Mouse (Mus musculus): Measurements from ENCODE around the gene Tpst1. TPM values are rescaled to one million over a fixed set of nuclear protein-coding genes. Genes with fewer than 3 reads are reported as not detected.

Gene Tpst1
- polyA plus RNA-seq, 1 experiment from 2014 or later = 59.0 TPM

DNA sequence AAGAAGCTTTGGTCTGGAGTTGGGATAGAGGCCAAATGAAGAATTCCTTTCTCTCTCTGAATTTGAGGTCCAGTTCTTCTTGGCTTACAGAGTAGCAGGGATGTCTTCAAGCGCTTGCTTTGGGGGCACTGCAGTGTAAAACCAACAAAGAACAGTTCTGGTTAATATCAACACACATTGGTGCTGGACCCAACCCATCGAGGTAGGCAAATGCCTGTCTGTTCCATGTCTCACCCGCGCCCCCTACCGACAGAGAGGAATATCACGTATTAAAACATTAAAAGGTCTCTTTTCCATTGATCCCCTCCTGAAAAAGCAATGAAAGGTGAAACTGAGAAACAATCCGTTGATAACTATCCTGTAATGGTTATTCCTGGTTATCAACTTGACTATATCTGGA lies 90.5 kb downstream of the Tpst1 start:
- H3K4me1 ChIP-seq (replicated peaks) = no peaks in the 10 kb centered on the region
- no peak overlapping the region for H3K4me3 ChIP-seq
- no peak overlapping the region for H3K27ac ChIP-seq (replicated peaks)
- H3K4me2 ChIP-seq = no peak overlapping the region
- ATAC-seq (ENCODE audit: low read depth) = no peak
- no peaks in the 10 kb centered on the region for H3K36me3 ChIP-seq
- H3K27me3 ChIP-seq = no peaks in the 10 kb centered on the region
- H3K9ac ChIP-seq = no peak overlapping the region
- no peaks in the 10 kb centered on the region for H3K9me3 ChIP-seq
- WGBS = 7% methylated on average over 7 of the region's 7 CpGs

DNA sequence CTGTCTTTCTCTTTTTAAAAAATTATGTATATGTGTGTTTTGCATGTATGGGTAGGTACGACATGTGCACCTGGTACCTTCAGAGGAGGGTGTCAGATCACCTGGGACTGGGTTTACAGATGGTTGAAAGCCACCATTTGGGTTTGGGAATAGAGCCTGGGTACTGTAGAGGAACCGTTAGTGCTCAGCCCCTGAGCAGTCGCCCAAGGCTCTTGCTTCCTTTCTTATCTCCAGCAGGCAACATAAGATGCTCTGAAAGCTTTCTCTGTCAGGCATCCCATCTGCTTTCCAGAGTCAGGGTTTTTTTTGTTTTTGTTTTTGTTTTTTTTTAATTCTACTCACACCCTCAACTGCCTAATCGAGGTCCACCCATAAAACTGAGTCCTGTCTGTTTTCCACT lies 92.1 kb downstream of the Tpst1 start:
- Histone ChIP-seq H3K9ac (no peak overlapping the region), H3K27me3 (no peaks in the 10 kb centered on the region), H3K4me2 (no peak overlapping the region), H3K36me3 (no peaks in the 10 kb centered on the region), H3K4me3 (no peak overlapping the region), H3K4me1 (replicated peaks) (no peaks in the 10 kb centered on the region), H3K9me3 (no peaks in the 10 kb centered on the region), H3K27ac (replicated peaks) (no peak overlapping the region)
- ATAC-seq (ENCODE audit: low read depth) = no peak
- WGBS = 69% methylated on average over 4 of the region's 4 CpGs

DNA sequence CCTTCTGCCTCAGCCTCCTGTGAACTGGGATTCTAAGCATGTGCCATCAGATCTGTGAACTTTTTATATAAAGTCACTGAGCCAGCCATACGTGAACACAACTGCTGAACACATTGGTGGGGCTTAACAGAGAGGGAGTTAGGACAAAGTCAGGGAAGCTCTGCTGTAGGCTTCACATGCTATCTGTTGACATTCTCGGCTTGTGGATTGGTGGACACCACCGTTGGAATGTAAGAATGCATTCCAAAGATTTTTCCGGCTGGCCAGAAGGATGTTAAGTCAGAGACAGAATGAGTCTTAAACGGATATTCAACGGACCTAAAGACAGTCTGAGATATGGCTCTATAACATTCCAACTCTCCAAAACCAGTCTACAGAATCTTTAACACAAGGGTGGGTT lies 96.0 kb downstream of the Tpst1 start:
- H3K36me3 ChIP-seq = no peaks in the 10 kb centered on the region
- 72% methylated on average over 6 of the region's 6 CpGs for WGBS
- H3K9ac ChIP-seq = no peak overlapping the region
- peaks cover 24% of the 10 kb centered on the region for H3K4me1 ChIP-seq (replicated peaks)
- no peaks in the 10 kb centered on the region for H3K9me3 ChIP-seq
- H3K4me2 ChIP-seq = no peak overlapping the region
- ATAC-seq (ENCODE audit: low read depth) = no peak
- H3K27me3 ChIP-seq = no peaks in the 10 kb centered on the region
- H3K4me3 ChIP-seq = no peak overlapping the region
- H3K27ac ChIP-seq (replicated peaks) = no peak overlapping the region

DNA sequence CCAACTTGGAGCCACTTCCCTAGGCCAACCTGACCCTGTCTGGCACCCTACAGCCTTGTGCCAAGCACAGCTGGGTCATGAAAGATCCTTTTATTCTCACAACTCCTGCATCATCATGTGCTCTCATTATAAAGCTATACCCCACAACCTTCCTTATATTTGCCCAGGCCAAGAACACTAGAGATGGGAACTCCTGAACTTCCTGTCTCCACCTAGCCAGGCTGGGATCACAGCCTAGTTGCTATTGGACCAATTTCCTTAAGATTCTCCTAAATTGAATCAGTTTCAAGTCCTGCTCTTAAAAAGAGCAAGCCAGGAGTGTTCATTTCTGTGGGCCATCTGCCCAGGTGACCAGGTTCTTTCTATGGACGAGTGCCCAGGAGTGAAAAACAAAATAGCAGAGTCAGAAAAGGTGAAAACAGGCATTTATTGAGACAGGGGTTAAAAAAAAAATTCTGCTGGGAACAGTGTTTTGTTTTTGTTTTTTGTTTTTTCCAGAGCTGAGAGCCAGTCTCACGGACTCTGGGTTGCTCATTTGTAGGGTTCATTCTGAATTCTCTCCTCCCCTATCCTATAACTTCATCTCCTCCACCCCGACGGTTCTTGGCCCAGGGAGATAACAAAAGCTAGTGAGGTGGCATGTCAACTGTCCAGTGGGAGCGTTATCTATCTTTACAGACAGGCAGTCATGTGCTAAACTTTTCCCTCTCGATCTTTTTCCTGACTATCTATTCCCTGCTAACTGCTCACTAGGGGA lies 97.7 kb downstream of the Tpst1 start:
- no peak for ATAC-seq (ENCODE audit: low read depth)
- Histone ChIP-seq H3K4me1 (replicated peaks) (peaks cover 24% of the 10 kb centered on the region), H3K9ac (peak overlapping the region; percentile 89), H3K4me2 (peak overlapping the region; percentile 79), H3K27ac (replicated peaks) (peak overlapping the region; percentile 85), H3K9me3 (no peaks in the 10 kb centered on the region), H3K4me3 (peak overlapping the region; percentile 89), H3K36me3 (no peaks in the 10 kb centered on the region), H3K27me3 (no peaks in the 10 kb centered on the region)
- 13% methylated on average over 6 of the region's 6 CpGs for WGBS

DNA sequence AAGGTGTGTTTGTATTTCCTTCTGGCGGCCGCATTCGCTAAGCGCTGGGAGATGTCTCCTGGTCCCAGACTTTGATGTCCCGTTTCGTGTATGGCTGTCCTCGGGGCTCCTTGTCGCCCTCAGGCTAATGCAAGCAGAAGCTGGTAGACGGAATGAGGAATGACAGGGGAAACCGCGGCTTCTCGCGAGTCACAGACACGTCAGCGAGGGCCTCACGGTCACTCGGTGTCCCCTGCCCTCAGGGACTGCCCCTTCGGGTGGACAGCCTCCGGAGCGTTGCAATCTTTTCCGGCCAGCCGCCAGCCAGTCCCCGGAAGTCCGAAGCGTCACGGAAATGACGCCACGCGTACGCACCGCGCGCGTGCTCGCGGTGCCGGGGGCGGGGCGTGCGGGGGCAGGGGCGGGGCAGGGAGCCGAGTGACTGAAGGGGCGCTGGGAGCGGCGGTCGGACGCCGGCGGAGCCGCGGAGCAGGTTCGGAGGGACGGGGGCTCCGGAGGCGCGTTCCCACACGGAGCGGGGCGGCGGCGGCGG lies 98.4 kb downstream of the Tpst1 start, which contains the start of gene Rabgef1:
TSS of gene Rabgef1 (plus strand) at position 376 of the 532 bp plus-strand sequence.
- Histone ChIP-seq H3K27ac (replicated peaks) (peak within 1 kb of the TSS; percentile 85), H3K4me2 (peak within 1 kb of the TSS; percentile 79), H3K9me3 (no peaks in the 10 kb centered on the region), H3K4me3 (peak within 1 kb of the TSS; percentile 89), H3K27me3 (no peaks in the 10 kb centered on the region), H3K36me3 (no peaks in the 10 kb centered on the region), H3K9ac (peak within 1 kb of the TSS; percentile 89), H3K4me1 (replicated peaks) (peaks cover 24% of the 10 kb centered on the region)
- ATAC-seq (ENCODE audit: low read depth) = peak; percentile 93
- WGBS = under 1% methylated on average over 41 of the region's 62 CpGs

DNA sequence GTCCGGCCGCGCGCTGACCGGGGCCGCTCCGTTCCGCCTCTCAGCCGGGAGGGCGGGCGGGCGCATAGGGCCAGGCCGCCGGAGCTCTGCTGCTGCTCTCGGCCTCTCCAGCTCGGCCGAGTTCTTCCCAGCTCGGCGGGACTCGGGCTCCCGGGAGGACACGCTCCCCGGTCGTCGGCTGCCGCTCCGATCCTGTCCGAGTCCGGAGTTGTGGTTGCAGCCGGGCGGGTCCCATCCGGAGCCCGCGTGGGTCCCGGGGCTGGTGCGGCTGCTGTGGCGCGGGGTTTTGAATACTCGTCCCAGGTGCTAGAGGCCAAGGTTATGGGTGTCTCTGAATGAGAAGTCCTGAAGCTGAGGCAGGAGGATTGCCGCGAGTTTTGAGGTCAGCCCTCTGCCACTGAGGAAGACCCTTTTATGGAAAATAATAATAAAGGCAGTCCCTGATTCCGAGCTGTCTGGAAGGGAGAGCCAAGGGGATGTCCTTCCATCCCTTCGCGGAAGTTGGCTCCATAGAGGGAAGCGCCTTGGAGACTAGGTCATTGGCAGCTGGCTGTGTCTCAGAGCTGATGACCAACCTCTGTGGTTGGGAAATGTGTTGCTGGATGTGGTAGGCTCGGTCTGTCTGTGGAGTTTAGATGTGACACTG lies 99.0 kb downstream of the Tpst1 start:
- Histone ChIP-seq H3K36me3 (no peaks in the 10 kb centered on the region), H3K4me1 (replicated peaks) (peaks cover 24% of the 10 kb centered on the region), H3K9ac (peak overlapping the region; percentile 89), H3K27ac (replicated peaks) (peak overlapping the region; percentile 85), H3K9me3 (no peaks in the 10 kb centered on the region), H3K4me3 (peak overlapping the region; percentile 89), H3K27me3 (no peaks in the 10 kb centered on the region), H3K4me2 (peak overlapping the region; percentile 79)
- WGBS = 2% methylated on average over 38 of the region's 46 CpGs
- peak; percentile 81 for ATAC-seq (ENCODE audit: low read depth)

DNA sequence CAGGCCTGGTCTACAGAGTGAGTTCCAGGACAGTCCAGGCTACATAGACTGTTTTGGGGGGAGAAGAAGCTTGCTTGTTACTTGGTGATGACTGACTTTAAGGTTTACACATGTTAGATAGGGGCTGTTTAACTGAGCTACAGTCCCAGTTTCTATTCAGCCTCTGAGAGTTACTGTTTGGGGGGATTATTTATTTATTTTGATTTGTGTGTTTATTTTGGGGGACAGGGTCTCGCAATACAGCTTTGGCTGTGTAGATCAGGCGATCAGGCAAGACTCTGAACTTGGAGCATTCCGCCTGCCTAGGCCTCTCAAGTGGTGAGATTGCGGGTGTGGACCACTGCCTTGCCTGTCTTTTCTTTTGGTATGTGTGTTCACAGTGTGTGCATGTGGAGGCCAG lies 99.9 kb downstream of the Tpst1 start:
- peak overlapping the region; percentile 89 for H3K9ac ChIP-seq
- H3K36me3 ChIP-seq = no peaks in the 10 kb centered on the region
- H3K27me3 ChIP-seq = no peaks in the 10 kb centered on the region
- H3K4me2 ChIP-seq = peak overlapping the region; percentile 79
- no peak for ATAC-seq (ENCODE audit: low read depth)
- H3K27ac ChIP-seq (replicated peaks) = no peak overlapping the region
- H3K4me3 ChIP-seq = peak overlapping the region; percentile 89
- 95% methylated on average over 4 of the region's 4 CpGs for WGBS
- no peaks in the 10 kb centered on the region for H3K9me3 ChIP-seq
- peaks cover 24% of the 10 kb centered on the region for H3K4me1 ChIP-seq (replicated peaks)

DNA sequence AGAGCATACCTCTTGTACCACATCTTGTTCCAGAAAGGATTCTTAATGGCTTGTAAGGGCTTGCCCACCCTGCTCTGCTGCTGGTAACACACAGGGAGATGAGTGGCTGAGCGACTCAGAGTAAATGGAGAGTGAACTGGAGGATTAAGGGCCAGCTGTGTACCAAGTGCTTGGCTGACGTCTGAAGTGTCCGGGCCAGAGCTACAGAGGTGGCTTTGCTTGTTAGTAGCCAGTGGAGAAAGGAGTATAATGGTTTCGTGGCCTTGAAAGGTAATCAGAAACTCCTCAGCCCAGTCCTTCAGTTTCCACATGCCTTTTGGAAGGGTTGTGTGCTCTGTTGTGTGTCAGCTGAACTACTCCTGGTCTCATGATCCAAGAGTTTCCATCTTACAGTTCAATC lies 104.7 kb downstream of the Tpst1 start:
- Histone ChIP-seq H3K36me3 (no peaks in the 10 kb centered on the region), H3K4me1 (replicated peaks) (peaks cover 19% of the 10 kb centered on the region), H3K9ac (no peak overlapping the region), H3K27me3 (no peaks in the 10 kb centered on the region), H3K27ac (replicated peaks) (no peak overlapping the region), H3K9me3 (no peaks in the 10 kb centered on the region), H3K4me3 (no peak overlapping the region), H3K4me2 (no peak overlapping the region)
- no peak for ATAC-seq (ENCODE audit: low read depth)
- WGBS = 76% methylated on average over 4 of the region's 4 CpGs

DNA sequence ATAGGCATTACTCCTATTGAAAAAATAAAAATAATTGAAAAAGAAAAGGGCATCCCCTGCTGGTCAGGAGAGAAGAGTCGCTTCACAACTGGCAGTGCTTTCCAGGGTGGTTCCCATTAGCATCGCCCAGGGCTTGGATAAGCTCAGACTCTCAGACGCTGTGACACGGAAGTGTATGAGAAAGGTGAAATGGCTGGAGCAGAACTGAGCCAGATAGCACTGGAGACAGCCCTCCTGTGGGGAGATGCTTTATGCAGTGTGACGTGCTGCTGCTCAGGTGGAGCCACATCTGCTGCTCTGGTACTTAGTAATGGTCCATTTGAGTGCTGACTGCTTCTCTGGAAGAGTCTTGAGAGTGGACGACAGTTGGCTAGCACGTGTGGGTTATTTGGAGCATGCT lies 107.2 kb downstream of the Tpst1 start:
- Histone ChIP-seq H3K9me3 (no peaks in the 10 kb centered on the region), H3K27me3 (no peaks in the 10 kb centered on the region), H3K4me2 (no peak overlapping the region), H3K4me3 (no peak overlapping the region), H3K9ac (no peak overlapping the region), H3K36me3 (no peaks in the 10 kb centered on the region), H3K27ac (replicated peaks) (peak overlapping the region; percentile 54), H3K4me1 (replicated peaks) (peaks cover 8% of the 10 kb centered on the region; the same call in 1 of the 2 replicates)
- WGBS = 62% methylated on average over 7 of the region's 7 CpGs
- ATAC-seq (ENCODE audit: low read depth) = no peak

DNA sequence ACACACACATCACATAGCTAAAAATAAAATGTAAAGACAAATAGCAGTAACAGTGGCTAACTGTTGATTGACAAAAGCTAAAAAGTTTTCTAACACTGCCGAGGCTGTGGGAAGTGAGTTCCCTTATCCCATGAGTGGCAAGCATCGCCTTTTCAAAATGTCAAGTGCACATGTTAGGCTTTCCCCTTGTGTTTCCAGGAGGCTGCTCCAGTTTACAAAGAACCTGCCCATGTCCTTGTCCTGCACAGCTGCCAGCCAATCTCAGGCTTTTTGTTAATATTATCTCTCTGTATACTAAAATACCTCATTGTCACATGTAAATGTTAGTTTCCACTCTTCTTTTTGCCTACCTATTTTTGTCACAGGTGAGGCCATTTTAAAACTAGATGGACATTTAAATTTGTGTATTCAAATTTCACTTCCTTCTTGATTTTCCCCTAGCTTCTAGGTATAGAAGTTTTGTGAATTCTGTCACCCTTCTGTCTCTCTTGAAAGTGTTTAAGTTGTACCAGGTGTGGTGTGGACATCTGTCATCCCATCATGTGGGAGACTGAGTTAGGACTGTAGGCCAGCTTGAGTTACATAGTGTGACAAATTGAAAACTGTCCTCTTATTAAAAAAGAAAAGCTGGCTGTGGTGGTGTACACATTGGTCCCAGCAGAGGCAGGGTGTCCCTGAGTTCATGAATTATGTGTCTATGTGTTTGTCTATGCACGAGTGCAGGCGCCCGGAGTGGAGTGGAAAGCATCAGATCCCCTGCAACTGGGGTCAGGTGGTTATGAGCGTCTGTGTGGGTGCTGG lies 108.8 kb downstream of the Tpst1 start:
- H3K4me2 ChIP-seq = no peak overlapping the region
- no peaks in the 10 kb centered on the region for H3K36me3 ChIP-seq
- no peak overlapping the region for H3K27ac ChIP-seq (replicated peaks)
- no peak for ATAC-seq (ENCODE audit: low read depth)
- no peaks in the 10 kb centered on the region for H3K27me3 ChIP-seq
- H3K9ac ChIP-seq = no peak overlapping the region
- no peak overlapping the region for H3K4me3 ChIP-seq
- H3K4me1 ChIP-seq (replicated peaks) = peaks cover 12% of the 10 kb centered on the region
- WGBS = 86% methylated on average over 6 of the region's 6 CpGs
- H3K9me3 ChIP-seq = no peaks in the 10 kb centered on the region

DNA sequence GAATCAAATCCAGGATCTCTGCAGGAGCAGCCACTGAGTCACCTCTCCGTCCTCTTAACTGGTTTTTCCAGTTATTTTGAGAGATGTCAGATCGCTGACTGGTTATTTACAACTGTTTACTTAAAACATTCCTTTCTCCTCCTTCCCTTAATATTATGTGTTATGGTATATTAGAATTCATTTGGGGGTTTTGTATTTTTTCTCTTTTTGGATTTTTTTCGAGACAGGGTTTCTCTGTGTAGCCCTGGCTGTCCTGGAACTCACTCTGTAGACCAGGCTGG lies 109.4 kb downstream of the Tpst1 start:
- 85% methylated on average over 3 of the region's 3 CpGs for WGBS
- no peak for ATAC-seq (ENCODE audit: low read depth)

More for the DNA sequence above, 109.4 kb downstream of the Tpst1 start:
- H3K27me3 ChIP-seq = no peaks in the 10 kb centered on the region
- H3K9ac ChIP-seq = no peak overlapping the region
- no peak overlapping the region for H3K4me3 ChIP-seq
- H3K9me3 ChIP-seq = no peaks in the 10 kb centered on the region
- no peaks in the 10 kb centered on the region for H3K36me3 ChIP-seq
- peaks cover 17% of the 10 kb centered on the region for H3K4me1 ChIP-seq (replicated peaks)
- H3K4me2 ChIP-seq = no peak overlapping the region
- no peak overlapping the region for H3K27ac ChIP-seq (replicated peaks)
